In the genomic region with DNA sequence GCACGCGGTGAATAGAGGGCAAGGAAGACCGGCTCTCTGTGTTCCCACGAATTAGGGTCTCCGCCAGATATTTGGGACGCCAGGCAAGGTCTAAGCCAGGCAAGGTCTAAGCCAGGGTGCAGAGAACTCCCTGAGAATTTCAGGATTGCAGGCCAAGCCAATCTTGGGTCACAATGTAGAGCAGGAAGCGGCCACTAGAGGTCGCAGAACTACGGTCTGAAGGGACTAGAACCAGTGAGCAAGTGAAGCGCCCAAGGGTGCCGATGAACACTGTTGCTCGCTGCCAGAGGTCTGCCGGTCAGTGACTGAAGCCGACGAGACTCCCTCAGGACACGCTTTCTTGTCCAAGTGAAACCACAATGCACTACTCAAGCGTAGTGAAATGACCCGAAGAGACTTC, we compare ENCODE assay signal across 7 mouse cellular contexts. TPM values are rescaled to one million over a fixed set of nuclear protein-coding genes. Genes with fewer than 3 reads are reported as not detected.
DNase-seq lines count a peak whose midpoint lies in the region; ATAC-seq and TF ChIP-seq lines count a peak whose summit lies in the region.

No protein-coding gene starts in this region.

- no peaks in the 10 kb centered on the region for H3K4me1 ChIP-seq in midbrain, embryonic 14.5 days (ENCODE audit: control insufficient read depth, insufficient read depth, low read length)
- peaks cover 4% of the 10 kb centered on the region; the same call in 1 of the 2 replicates for H3K4me1 ChIP-seq in midbrain, embryonic 16.5 days (ENCODE audit: control insufficient read depth, insufficient read depth, low read length)
- no peaks in the 10 kb centered on the region for H3K4me1 ChIP-seq in liver, adult 2 months (ENCODE audit: control insufficient read depth, insufficient read depth, low read length)

- TF ChIP-seq POLR2A in liver, adult 2 months (IDR thresholded peaks at IDR 0.05; ENCODE audit: extremely low read depth, insufficient read depth, low read length) = no peak

- H3K27ac ChIP-seq in midbrain, embryonic 14.5 days (replicated peaks; ENCODE audit: low read depth, low read length) = no peak overlapping the region
- H3K27ac ChIP-seq in midbrain, embryonic 16.5 days (ENCODE audit: low read length) = no peak overlapping the region
- H3K27ac ChIP-seq in liver, adult 2 months (replicated peaks; ENCODE audit: insufficient read depth, low read depth, low read length) = no peak overlapping the region

- H3K36me3 ChIP-seq in midbrain, embryonic 14.5 days (ENCODE audit: control insufficient read depth, insufficient read depth, low read length) = no peaks in the 10 kb centered on the region
- no peaks in the 10 kb centered on the region for H3K36me3 ChIP-seq in midbrain, embryonic 16.5 days (ENCODE audit: control insufficient read depth, insufficient read depth, low read length)
- no peaks in the 10 kb centered on the region for H3K36me3 ChIP-seq in liver, adult 2 months (ENCODE audit: control insufficient read depth, insufficient read depth, low read length)

- 24% methylated on average over 18 of the region's 18 CpGs for WGBS in midbrain, embryonic 14.5 days
- 21% methylated on average over 18 of the region's 18 CpGs for WGBS in midbrain, embryonic 16.5 days
- WGBS in liver, adult 2 months = 25% methylated on average over 18 of the region's 18 CpGs

- DNase-seq in midbrain, embryonic 14.5 days = peak; percentile 78
- DNase-seq in R1 (ENCODE audit: low read depth, low spot score) = peak; percentile 71
- DNase-seq in cerebellum, postnatal 10 days = peak; percentile 79 to 82
- peak; percentile 37 to 43 for DNase-seq in gastrocnemius, postnatal 36 days
- peak; percentile 46 for DNase-seq in liver, adult 2 months (ENCODE audit: extremely low read depth, low read depth, low spot score)
- DNase-seq in right cerebral cortex, postnatal 10 days (ENCODE audit: low spot score in 2 of 2) = peak; percentile 48 to 65

- no peak overlapping the region for H3K4me3 ChIP-seq in midbrain, embryonic 14.5 days (replicated peaks; ENCODE audit: low read depth, low read length)
- H3K4me3 ChIP-seq in midbrain, embryonic 16.5 days (ENCODE audit: low read depth, low read length) = no peak overlapping the region
- H3K4me3 ChIP-seq in liver, adult 2 months (ENCODE audit: insufficient read depth, low read depth, low read length) = no peak overlapping the region

- no peaks in the 10 kb centered on the region for H3K9me3 ChIP-seq in midbrain, embryonic 14.5 days (ENCODE audit: control insufficient read depth, low read length)
- no peaks in the 10 kb centered on the region for H3K9me3 ChIP-seq in midbrain, embryonic 16.5 days (replicated peaks; ENCODE audit: control insufficient read depth, low read length, poor library complexity, severe bottlenecking)

- peak; percentile 84 for TF ChIP-seq CTCF in liver, adult 2 months (IDR thresholded peaks at IDR 0.05; ENCODE audit: low read depth, low read length)

- intact Hi-C loops in gastrocnemius, postnatal 36 days (cut with DNase I) = no loop called here

- H3K4me2 ChIP-seq in midbrain, embryonic 14.5 days (ENCODE audit: low read length) = no peak overlapping the region
- H3K4me2 ChIP-seq in midbrain, embryonic 16.5 days (ENCODE audit: low read length) = no peak overlapping the region

- no peak overlapping the region for H3K9ac ChIP-seq in midbrain, embryonic 14.5 days (replicated peaks; ENCODE audit: low read length)
- no peak overlapping the region for H3K9ac ChIP-seq in midbrain, embryonic 16.5 days (ENCODE audit: low read depth, low read length)
- H3K9ac ChIP-seq in liver, adult 2 months (ENCODE audit: low read depth, low read length) = no peak overlapping the region

- H3K79me2 ChIP-seq in liver, adult 2 months (ENCODE audit: control insufficient read depth, insufficient read depth, low read length) = no peaks in the 10 kb centered on the region

- no peak for ATAC-seq in midbrain, embryonic 14.5 days (ENCODE audit: low FRiP score, low TSS enrichment)
- no peak for ATAC-seq in midbrain, embryonic 16.5 days

- no peaks in the 10 kb centered on the region for H3K27me3 ChIP-seq in midbrain, embryonic 14.5 days (ENCODE audit: control insufficient read depth, insufficient read depth, low read length)
- H3K27me3 ChIP-seq in midbrain, embryonic 16.5 days (ENCODE audit: control insufficient read depth, insufficient read depth, low read depth, low read length) = no peaks in the 10 kb centered on the region
- H3K27me3 ChIP-seq in liver, adult 2 months (ENCODE audit: control insufficient read depth, insufficient read depth, low read length) = no peaks in the 10 kb centered on the region

RNA-seq across cellular contexts. Expression of a gene that starts 19.7 kb away (rescaled TPM):
- 6.6 and 10.8 TPM in 2 replicates for polyA plus RNA-seq in midbrain, embryonic 14.5 days (2014; fragmentation: Nextera tagmentation; extraction: Ambion mirVana)
- 5.6 and 6.2 TPM in 2 replicates for polyA plus RNA-seq in midbrain, embryonic 16.5 days (2015; fragmentation: Nextera tagmentation; extraction: Ambion mirVana)
- 10 to 100 TPM; 27.1 to 28.7 TPM for total RNA-seq in gastrocnemius, postnatal 36 days (2021)
- 14.7 and 17.9 TPM in 2 replicates for total RNA-seq in liver, adult 2 months (2014; rRNA removed)
- polyA plus RNA-seq in liver, adult 2 months (2012; rRNA removed) = 14.8 and 16.6 TPM in 2 replicates

RNA-seq across cellular contexts. Expression of a gene that starts 35.8 kb away (rescaled TPM):
- polyA plus RNA-seq in midbrain, embryonic 14.5 days (2014; fragmentation: Nextera tagmentation; extraction: Ambion mirVana) = 32.7 and 38.0 TPM in 2 replicates
- 32.7 and 38.9 TPM in 2 replicates for polyA plus RNA-seq in midbrain, embryonic 16.5 days (2015; fragmentation: Nextera tagmentation; extraction: Ambion mirVana)
- total RNA-seq in gastrocnemius, postnatal 36 days (2021) = under 1 TPM; 0.08 to 0.27 TPM
- not detected in 2 replicates for total RNA-seq in liver, adult 2 months (2014; rRNA removed)
- polyA plus RNA-seq in liver, adult 2 months (2012; rRNA removed) = 0.02 TPM in 1 of 2 replicates, not detected in the other

Comparison
In these comparisons a context has a peak if more than half of its experiments do, and no peak if none do; other contexts are left out.
1. RNA of a gene that starts 35.8 kb away (polyA plus RNA-seq): 32.7 to 38.9 TPM in midbrain, embryonic 16.5 days and 32.7 to 38.0 TPM in midbrain, embryonic 14.5 days; 0.02 TPM in liver, adult 2 months; every median in the first group is over 10 times any median in the second.
2. Peak in every context shown above with its lines, with median percentiles within 50 percentile points of each other: DNase-seq.